Mouse (Mus musculus) testis, adult 2 months (tissue): ENCODE measurements around the gene Gm4553.
"Not testable (repeated sequence)": the region's sequence is repeated elsewhere in the genome, so short reads cannot be mapped to it uniquely, and the experiment has no call there.

Experiments used
- CTCF ChIP-seq: fragments of 200-500 bp; IDR thresholded peaks from 2 replicates; pipeline ENCODE4 v1.5.1; 2012; ENCODE audit warnings: low read depth, mild to moderate bottlenecking, inconsistent platforms, low read length, moderate library complexity; ENCODE audit not compliant: control insufficient read depth, insufficient read depth, insufficient replicate concordance
- POLR2A ChIP-seq: fragments of 200-500 bp; IDR thresholded peaks from 2 replicates; pipeline ENCODE4 v1.6.1; 2012; ENCODE audit warnings: low read depth, mild to moderate bottlenecking, inconsistent platforms, low read length, moderate library complexity; ENCODE audit not compliant: control insufficient read depth

- not testable (repeated sequence) for TF ChIP-seq CTCF, POLR2A
Observed at GRCm38 (mm10) chr7:142206891-142207290, 41.4 kb upstream of the Gm4553 start.
